Mouse (Mus musculus) inflammation-experienced regulatory T-cells, adult 6 months (primary cell): ENCODE data around the gene Pglyrp2. TPM values are rescaled to one million over a fixed set of nuclear protein-coding genes. Genes with fewer than 3 reads are reported as not detected.

Source experiments
- ATAC-seq: one replicate; pipeline ENCODE4 v1.8.0; 2017
- polyA plus RNA-seq, 3 experiments: library from polyadenylated mRNA; unstranded; fragments of 100-300 nt; shearing (Covaris generic); gene quantifications; one replicate each; pipeline ENCODE4 v1.2.1; 2017

Pglyrp2 gene
- polyA plus RNA-seq, 3 experiments from 2014 or later, result 75.1 to 87.9 (median 83.8) TPM

- no peak for ATAC-seq
Observed at GRCm38 (mm10) chr17:32402011-32402778, 21.8 kb downstream of the Pglyrp2 start.

DNA sequence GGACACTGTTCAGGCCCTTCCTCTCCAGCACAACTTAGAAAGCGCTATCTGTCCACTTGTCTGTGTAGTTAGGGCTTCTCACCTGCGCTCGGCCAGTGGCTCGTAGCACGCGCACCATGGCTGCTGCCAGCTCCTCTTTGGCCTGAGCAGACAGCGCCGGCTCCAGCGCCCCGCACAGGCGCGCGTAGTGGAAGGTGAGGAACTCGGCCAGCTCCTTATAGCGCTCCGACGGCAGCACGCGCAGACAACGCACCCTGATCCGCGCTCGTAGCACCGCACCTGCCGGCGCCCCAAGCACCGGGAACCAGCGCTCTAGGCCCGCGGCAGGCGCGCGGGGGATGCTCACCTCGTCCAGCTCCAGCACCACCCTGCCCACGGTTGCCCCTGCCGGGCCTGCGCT is 27.7 kb downstream of the Pglyrp2 start:
- ATAC-seq, result no peak

DNA sequence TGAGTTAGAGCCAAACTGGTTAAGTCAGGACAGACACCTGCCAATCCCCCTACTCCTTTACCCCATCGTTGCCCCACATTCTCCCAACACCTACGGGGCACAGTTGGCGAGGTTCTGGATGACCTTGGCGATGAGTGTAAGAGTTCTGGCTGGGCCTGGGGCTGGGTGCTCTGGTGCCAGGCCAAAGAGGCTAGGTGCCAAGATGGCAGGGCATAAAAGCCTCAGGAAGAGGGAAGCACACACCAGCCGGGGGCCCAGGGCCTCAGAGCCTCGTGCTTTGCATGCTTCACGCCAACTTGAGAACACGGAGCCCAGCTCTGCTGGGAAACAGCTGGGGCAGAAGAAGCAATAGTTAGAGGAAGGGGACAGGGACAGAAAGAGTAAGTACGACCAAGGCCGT is 30.0 kb downstream of the Pglyrp2 start:
- ATAC-seq, result no peak

GRCm38 (mm10) chr17:32389101-32389659 is 34.8 kb downstream of the Pglyrp2 start, which contains the start of gene Wiz:
TSS of gene Wiz (minus strand) at chr17:32389439.
- peak; percentile 80 for ATAC-seq

GRCm38 (mm10) chr17:32388370-32389100 is 35.4 kb downstream of the Pglyrp2 start:
- peak; percentile 6 for ATAC-seq

- ATAC-seq, result no peak
Observed at GRCm38 (mm10) chr17:32387986-32388369, 36.0 kb downstream of the Pglyrp2 start.

DNA sequence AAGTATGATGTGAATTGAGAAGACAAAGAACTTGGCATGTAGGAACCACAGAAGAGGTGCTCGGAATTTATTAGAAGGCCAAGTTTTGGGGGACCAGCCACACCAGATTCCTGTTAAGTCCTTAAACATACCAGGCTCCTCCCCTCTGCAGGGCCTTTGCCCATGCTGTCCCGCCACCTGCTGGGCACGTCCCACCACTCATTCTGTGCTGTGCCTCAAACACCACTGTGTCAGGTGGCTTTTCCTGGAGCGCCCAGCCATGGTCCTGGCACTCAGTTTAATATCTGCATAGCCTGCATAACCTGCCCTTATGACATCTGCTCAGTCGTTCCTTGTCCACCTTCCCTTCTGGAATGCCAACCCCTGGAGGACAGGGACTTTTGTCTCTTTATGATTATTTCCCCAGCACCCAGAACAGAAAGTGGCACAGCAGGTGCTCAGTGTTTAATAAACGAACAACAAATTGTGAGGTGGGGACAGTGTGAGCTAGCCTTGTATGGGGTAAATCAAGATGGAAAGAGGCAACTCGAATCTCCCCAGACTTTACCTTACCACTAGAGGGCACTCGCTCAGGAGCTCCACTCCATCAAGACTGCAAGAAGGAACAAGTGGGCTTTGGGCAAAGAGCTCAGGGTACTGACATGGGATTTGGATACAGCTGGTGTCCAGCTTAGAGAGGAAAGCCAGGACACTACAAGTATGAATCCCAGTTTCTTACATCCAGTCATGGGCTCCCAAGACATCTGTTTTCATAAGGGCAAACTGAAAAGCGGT is 37.1 kb downstream of the Pglyrp2 start:
- ATAC-seq, result peak; percentile 33

GRCm38 (mm10) chr17:32383661-32384060 is 40.3 kb downstream of the Pglyrp2 start:
- ATAC-seq, result no peak

DNA sequence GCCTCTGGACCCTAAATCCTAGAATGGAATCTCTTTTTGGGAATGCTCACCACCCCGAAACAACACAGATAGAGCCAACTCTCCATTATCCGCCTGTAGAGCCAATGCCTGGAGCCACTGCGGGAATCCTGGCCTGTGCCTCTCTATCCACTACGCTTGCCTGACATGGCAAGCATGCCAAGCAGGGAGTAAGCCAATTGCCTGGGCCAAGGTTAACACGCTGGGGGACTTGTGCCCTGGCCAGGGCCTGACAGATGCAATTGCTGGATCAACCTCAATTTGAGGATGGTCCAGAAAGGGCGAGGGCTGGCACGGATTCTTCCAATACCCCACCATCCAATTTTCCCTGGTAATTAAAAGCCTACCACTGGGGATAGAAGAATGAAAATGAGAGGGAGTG is 41.4 kb downstream of the Pglyrp2 start:
- no peak for ATAC-seq

DNA sequence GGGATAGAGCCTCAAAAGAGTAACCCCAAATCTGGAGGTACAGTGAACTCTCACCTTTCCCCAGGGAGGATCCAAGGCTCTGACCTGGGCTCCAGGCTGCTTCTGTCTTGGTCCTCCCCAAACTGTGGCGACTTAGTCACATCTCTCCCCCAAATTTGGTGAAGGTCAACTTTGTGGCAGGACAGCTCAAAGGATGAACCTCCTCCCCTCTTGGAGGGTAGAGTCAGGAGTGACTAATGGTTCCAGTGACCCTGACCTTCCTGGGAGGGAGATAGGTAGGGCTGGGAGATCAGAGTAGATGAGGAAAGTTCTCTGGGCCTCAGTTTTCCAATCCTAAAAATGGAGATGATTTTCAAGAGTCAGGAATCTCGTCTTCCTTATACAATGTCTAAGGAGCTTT is 45.2 kb downstream of the Pglyrp2 start:
- ATAC-seq, result no peak

- no peak for ATAC-seq
Observed at GRCm38 (mm10) chr17:32377137-32377536, 46.8 kb downstream of the Pglyrp2 start.

GRCm38 (mm10) chr17:32376475-32376874 is 47.5 kb downstream of the Pglyrp2 start:
- no peak for ATAC-seq

DNA sequence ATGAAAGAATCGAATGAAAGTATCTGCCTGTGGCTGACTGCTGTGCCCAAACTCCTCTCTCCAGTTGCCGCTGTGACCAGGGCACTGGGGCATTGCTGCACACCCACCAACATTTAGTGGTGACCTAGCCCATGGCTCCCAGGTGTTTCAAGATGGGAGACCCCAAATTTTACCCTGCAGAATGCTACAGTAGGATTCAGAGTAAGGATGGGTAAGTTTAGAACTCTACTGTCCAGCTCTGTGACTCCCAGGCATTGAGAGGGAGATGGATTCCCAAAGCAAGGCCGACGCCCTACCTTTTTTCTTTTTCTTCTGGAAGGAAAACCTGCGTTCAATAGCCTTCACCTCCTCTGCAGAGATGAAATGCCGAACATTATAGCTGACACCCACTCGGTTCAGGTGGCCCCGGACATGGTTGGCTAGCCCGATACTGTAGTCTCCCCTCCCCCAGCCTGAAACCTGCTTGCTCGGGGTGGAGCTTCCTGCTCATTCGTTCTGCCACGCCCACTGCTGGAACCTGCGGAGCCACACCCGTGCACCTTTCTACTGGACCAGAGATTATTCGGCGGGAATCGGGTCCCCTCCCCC is 54.9 kb downstream of the Pglyrp2 start:
- peak; percentile 67 for ATAC-seq

DNA sequence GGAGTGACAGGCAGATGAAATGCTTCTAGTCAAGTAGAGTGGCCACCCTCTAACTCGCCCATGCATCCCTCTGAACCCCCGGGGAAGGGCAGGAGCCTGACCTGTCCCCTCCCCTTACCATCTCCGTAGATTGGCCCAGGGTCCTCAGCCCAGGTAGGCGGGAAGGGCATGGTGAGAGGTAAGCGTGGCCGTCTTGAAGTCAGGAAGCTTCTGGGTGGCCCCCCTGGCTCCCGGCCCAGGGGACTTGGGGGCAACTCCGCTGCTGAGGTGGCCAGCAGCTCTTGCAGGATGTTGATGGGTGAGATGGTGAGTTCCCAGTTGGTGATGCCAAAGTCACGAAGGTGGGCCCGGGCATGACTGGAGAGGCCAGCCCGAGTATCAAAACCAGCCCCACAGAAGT is 56.3 kb downstream of the Pglyrp2 start:
- no peak for ATAC-seq

GRCm38 (mm10) chr17:32365296-32365695 is 58.7 kb downstream of the Pglyrp2 start:
- ATAC-seq, result no peak

DNA sequence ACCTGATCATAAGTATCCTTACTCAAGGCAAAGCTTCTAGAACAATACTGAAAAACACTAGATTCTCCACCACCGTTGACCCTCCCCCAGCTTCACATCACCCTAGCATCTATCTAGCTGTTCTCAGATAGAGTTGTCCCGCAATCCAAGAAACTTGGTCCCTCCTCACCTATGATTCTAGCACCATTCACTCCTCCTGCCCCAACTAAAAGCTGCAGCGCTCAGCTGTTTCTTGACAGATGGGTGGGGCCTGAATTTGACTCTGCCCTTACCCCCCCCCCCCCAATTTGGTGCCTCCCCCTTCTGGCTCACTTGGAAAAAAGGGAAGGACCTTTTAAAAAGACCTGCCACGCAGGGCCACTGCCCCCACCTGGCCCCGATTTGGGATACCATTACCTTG is 59.1 kb downstream of the Pglyrp2 start:
- no peak for ATAC-seq

DNA sequence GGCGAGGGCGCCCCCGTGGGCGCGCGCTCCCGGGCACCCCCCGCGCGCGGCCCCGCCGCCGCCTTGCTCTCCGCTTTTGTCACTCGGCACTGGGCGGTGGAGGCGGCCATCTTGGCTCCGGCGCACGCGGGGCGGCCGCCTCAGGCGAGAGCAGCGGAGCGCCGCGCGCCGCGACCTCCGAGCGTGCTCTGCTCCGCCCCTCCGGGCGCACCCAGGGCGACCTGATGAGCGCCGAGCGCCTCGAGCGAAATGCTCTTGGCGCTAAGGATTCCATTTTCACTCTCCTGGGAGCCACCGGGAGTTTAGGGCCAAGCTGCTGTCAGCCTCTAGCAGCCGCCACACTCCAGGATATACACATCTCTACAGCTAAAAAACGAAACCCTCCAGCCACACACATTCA is 59.6 kb downstream of the Pglyrp2 start:
- ATAC-seq, result peak; percentile 84

DNA sequence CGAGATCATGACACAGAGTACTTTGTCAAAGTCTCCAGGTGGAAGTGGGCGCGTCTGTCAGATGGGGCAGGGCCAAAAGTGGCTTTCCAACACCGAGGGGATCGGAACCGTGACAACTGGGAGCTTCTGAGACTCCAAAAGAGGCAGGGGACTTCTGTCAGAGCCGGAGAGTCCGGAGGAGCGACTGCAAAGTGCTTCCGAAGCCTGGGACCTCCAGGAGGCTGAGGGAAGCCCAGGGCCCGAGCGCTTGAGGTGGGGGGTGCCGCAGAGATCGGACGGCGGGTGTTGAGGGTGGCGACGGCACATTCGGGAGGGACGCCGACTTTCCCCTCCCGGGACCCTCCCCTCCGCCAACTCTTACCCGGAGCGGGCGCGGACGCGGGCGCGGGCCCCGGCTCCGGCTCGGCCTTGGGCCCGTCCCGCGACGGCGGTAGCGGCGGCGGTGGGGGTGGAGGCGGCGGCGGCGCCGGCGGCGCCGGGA is 60.1 kb downstream of the Pglyrp2 start:
- peak; percentile 22 for ATAC-seq

GRCm38 (mm10) chr17:32362686-32363085 is 61.3 kb downstream of the Pglyrp2 start:
- no peak for ATAC-seq
